Mouse (Mus musculus): ENCODE measurements around the gene Sirt1. TPM values are rescaled to one million over a fixed set of nuclear protein-coding genes. Genes with fewer than 3 reads are reported as not detected.
"Not testable (repeated sequence)": the region's sequence is repeated elsewhere in the genome, so short reads cannot be mapped to it uniquely, and the experiment has no call there.

The Sirt1 gene
- polyA plus RNA-seq, 1 experiment from 2014 or later, result 7.9 TPM

GRCm38 (mm10) chr10:63378948-63379680 lies 2.4 kb downstream of the Sirt1 start:
- no peak overlapping the region for H3K27ac ChIP-seq (ENCODE audit: low read depth, low read length)
- H3K9ac ChIP-seq (ENCODE audit: low read depth, low read length), result no peak overlapping the region
- H3K4me1 ChIP-seq (replicated peaks; ENCODE audit: control insufficient read depth, insufficient read depth, low read length), result peaks cover 6% of the 10 kb centered on the region; the same call in 1 of the 2 replicates
- ATAC-seq (replicated peaks; ENCODE audit: low FRiP score) (no peak), DNase-seq (ENCODE audit: low spot score) (no peak)
- H3K4me2 ChIP-seq, result no peak overlapping the region
- H3K9me3 ChIP-seq (ENCODE audit: control insufficient read depth, low read length), result no peaks in the 10 kb centered on the region
- no peak overlapping the region for H3K4me3 ChIP-seq (ENCODE audit: low read depth, low read length)
- H3K36me3 ChIP-seq (ENCODE audit: control insufficient read depth, insufficient read depth, low read length), result no peaks in the 10 kb centered on the region
- no peaks in the 10 kb centered on the region; the same call in 1 of the 2 replicates for H3K27me3 ChIP-seq (replicated peaks; ENCODE audit: control insufficient read depth, insufficient read depth, low read length)
- WGBS, result 69% methylated on average over 6 of the region's 6 CpGs

GRCm38 (mm10) chr10:63377468-63377867 lies 4.0 kb downstream of the Sirt1 start:
- WGBS, result 19% methylated on average over 9 of the region's 9 CpGs
- ATAC-seq (replicated peaks; ENCODE audit: low FRiP score) (0 out of 2 replicates have a peak, but pooled peaks have one; percentile 30), DNase-seq (ENCODE audit: low spot score) (no peak)
- no peaks in the 10 kb centered on the region for H3K9me3 ChIP-seq (ENCODE audit: control insufficient read depth, low read length)
- no peak overlapping the region for H3K4me3 ChIP-seq (ENCODE audit: low read depth, low read length)
- H3K36me3 ChIP-seq (ENCODE audit: control insufficient read depth, insufficient read depth, low read length), result no peaks in the 10 kb centered on the region
- no peak overlapping the region for H3K4me2 ChIP-seq
- H3K27ac ChIP-seq (ENCODE audit: low read depth, low read length), result no peak overlapping the region
- H3K9ac ChIP-seq (ENCODE audit: low read depth, low read length), result no peak overlapping the region
- peaks cover 6% of the 10 kb centered on the region; the same call in 1 of the 2 replicates for H3K4me1 ChIP-seq (replicated peaks; ENCODE audit: control insufficient read depth, insufficient read depth, low read length)
- no peaks in the 10 kb centered on the region; the same call in 1 of the 2 replicates for H3K27me3 ChIP-seq (replicated peaks; ENCODE audit: control insufficient read depth, insufficient read depth, low read length)

GRCm38 (mm10) chr10:63376303-63376702 lies 5.2 kb downstream of the Sirt1 start:
- DNase-seq (ENCODE audit: low spot score) (no peak), ATAC-seq (replicated peaks; ENCODE audit: low FRiP score) (no peak)
- WGBS, result 82% methylated on average over 5 of the region's 5 CpGs

GRCm38 (mm10) chr10:63368041-63368440 lies 13.5 kb downstream of the Sirt1 start:
- no peak overlapping the region for H3K4me3 ChIP-seq (ENCODE audit: low read depth, low read length)
- WGBS, result 78% methylated on average over 3 of the region's 3 CpGs
- DNase-seq (ENCODE audit: low spot score), result no peak

More at GRCm38 (mm10) chr10:63376303-63376702, 5.2 kb downstream of the Sirt1 start:
- Histone ChIP-seq H3K4me2 (no peak overlapping the region), H3K27ac (ENCODE audit: low read depth, low read length) (no peak overlapping the region), H3K36me3 (ENCODE audit: control insufficient read depth, insufficient read depth, low read length) (no peaks in the 10 kb centered on the region), H3K4me3 (ENCODE audit: low read depth, low read length) (no peak overlapping the region), H3K27me3 (replicated peaks; ENCODE audit: control insufficient read depth, insufficient read depth, low read length) (no peaks in the 10 kb centered on the region; the same call in 1 of the 2 replicates), H3K9me3 (ENCODE audit: control insufficient read depth, low read length) (no peaks in the 10 kb centered on the region), H3K4me1 (replicated peaks; ENCODE audit: control insufficient read depth, insufficient read depth, low read length) (no peaks in the 10 kb centered on the region), H3K9ac (ENCODE audit: low read depth, low read length) (no peak overlapping the region)

GRCm38 (mm10) chr10:63367386-63367785 lies 14.1 kb downstream of the Sirt1 start:
- 82% methylated on average over 6 of the region's 6 CpGs for WGBS
- no peaks in the 10 kb centered on the region for H3K4me1 ChIP-seq (replicated peaks; ENCODE audit: control insufficient read depth, insufficient read depth, low read length)
- DNase-seq (ENCODE audit: low spot score) (no peak), ATAC-seq (replicated peaks; ENCODE audit: low FRiP score) (no peak)
- no peaks in the 10 kb centered on the region for H3K36me3 ChIP-seq (ENCODE audit: control insufficient read depth, insufficient read depth, low read length)
- H3K27ac ChIP-seq (ENCODE audit: low read depth, low read length), result no peak overlapping the region
- H3K9ac ChIP-seq (ENCODE audit: low read depth, low read length), result no peak overlapping the region
- no peak overlapping the region for H3K4me2 ChIP-seq
- no peaks in the 10 kb centered on the region for H3K9me3 ChIP-seq (ENCODE audit: control insufficient read depth, low read length)
- H3K4me3 ChIP-seq (ENCODE audit: low read depth, low read length), result no peak overlapping the region
- H3K27me3 ChIP-seq (replicated peaks; ENCODE audit: control insufficient read depth, insufficient read depth, low read length), result no peaks in the 10 kb centered on the region

More at GRCm38 (mm10) chr10:63368041-63368440, 13.5 kb downstream of the Sirt1 start:
- Histone ChIP-seq H3K4me1 (replicated peaks; ENCODE audit: control insufficient read depth, insufficient read depth, low read length) (no peaks in the 10 kb centered on the region), H3K9me3 (ENCODE audit: control insufficient read depth, low read length) (no peaks in the 10 kb centered on the region), H3K27ac (ENCODE audit: low read depth, low read length) (no peak overlapping the region), H3K36me3 (ENCODE audit: control insufficient read depth, insufficient read depth, low read length) (no peaks in the 10 kb centered on the region), H3K9ac (ENCODE audit: low read depth, low read length) (no peak overlapping the region), H3K27me3 (replicated peaks; ENCODE audit: control insufficient read depth, insufficient read depth, low read length) (no peaks in the 10 kb centered on the region), H3K4me2 (no peak overlapping the region)
- ATAC-seq (replicated peaks; ENCODE audit: low FRiP score), result no peak

- no peak for ATAC-seq (replicated peaks; ENCODE audit: low FRiP score)
- no peak for DNase-seq (ENCODE audit: low spot score)
- no peaks in the 10 kb centered on the region for H3K27me3 ChIP-seq (replicated peaks; ENCODE audit: control insufficient read depth, insufficient read depth, low read length)
Measured at GRCm38 (mm10) chr10:63365918-63366455, 15.5 kb downstream of the Sirt1 start.

GRCm38 (mm10) chr10:63360502-63360901 lies 21.0 kb downstream of the Sirt1 start:
- H3K36me3 ChIP-seq (ENCODE audit: control insufficient read depth, insufficient read depth, low read length), result no peaks in the 10 kb centered on the region
- ATAC-seq (replicated peaks; ENCODE audit: low FRiP score) (no peak), DNase-seq (ENCODE audit: low spot score) (no peak)
- no peaks in the 10 kb centered on the region for H3K9me3 ChIP-seq (ENCODE audit: control insufficient read depth, low read length)
- no peaks in the 10 kb centered on the region for H3K4me1 ChIP-seq (replicated peaks; ENCODE audit: control insufficient read depth, insufficient read depth, low read length)
- H3K27me3 ChIP-seq (replicated peaks; ENCODE audit: control insufficient read depth, insufficient read depth, low read length), result no peaks in the 10 kb centered on the region
- WGBS, result 44% methylated on average over 1 of the region's 1 CpGs
- no peak overlapping the region for H3K4me3 ChIP-seq (ENCODE audit: low read depth, low read length)
- H3K9ac ChIP-seq (ENCODE audit: low read depth, low read length), result no peak overlapping the region
- H3K4me2 ChIP-seq, result no peak overlapping the region
- H3K27ac ChIP-seq (ENCODE audit: low read depth, low read length), result no peak overlapping the region

More at GRCm38 (mm10) chr10:63365918-63366455, 15.5 kb downstream of the Sirt1 start:
- Histone ChIP-seq H3K9ac (ENCODE audit: low read depth, low read length) (no peak overlapping the region), H3K4me3 (ENCODE audit: low read depth, low read length) (no peak overlapping the region), H3K4me2 (no peak overlapping the region), H3K36me3 (ENCODE audit: control insufficient read depth, insufficient read depth, low read length) (no peaks in the 10 kb centered on the region), H3K27ac (ENCODE audit: low read depth, low read length) (no peak overlapping the region), H3K4me1 (replicated peaks; ENCODE audit: control insufficient read depth, insufficient read depth, low read length) (no peaks in the 10 kb centered on the region), H3K9me3 (ENCODE audit: control insufficient read depth, low read length) (no peaks in the 10 kb centered on the region)
- WGBS, result 55% methylated on average over 7 of the region's 7 CpGs

GRCm38 (mm10) chr10:63352111-63352510 lies 29.4 kb downstream of the Sirt1 start:
- H3K9me3 ChIP-seq (ENCODE audit: control insufficient read depth, low read length), result no peaks in the 10 kb centered on the region; the same call in 1 of the 2 replicates
- H3K27ac ChIP-seq (ENCODE audit: low read depth, low read length), result no peak overlapping the region
- no peak overlapping the region for H3K4me3 ChIP-seq (ENCODE audit: low read depth, low read length)
- no peak overlapping the region for H3K4me2 ChIP-seq
- DNase-seq (ENCODE audit: low spot score) (no peak), ATAC-seq (replicated peaks; ENCODE audit: low FRiP score) (no peak)
- no peak overlapping the region for H3K9ac ChIP-seq (ENCODE audit: low read depth, low read length)
- H3K4me1 ChIP-seq (replicated peaks; ENCODE audit: control insufficient read depth, insufficient read depth, low read length), result no peaks in the 10 kb centered on the region
- H3K27me3 ChIP-seq (replicated peaks; ENCODE audit: control insufficient read depth, insufficient read depth, low read length), result no peaks in the 10 kb centered on the region
- 79% methylated on average over 5 of the region's 5 CpGs for WGBS
- H3K36me3 ChIP-seq (ENCODE audit: control insufficient read depth, insufficient read depth, low read length), result no peaks in the 10 kb centered on the region

- not testable (repeated sequence) for H3K27ac ChIP-seq (ENCODE audit: low read depth, low read length); H3K9ac ChIP-seq (ENCODE audit: low read depth, low read length); H3K27me3 ChIP-seq (replicated peaks; ENCODE audit: control insufficient read depth, insufficient read depth, low read length); H3K9me3 ChIP-seq (ENCODE audit: control insufficient read depth, low read length); ATAC-seq (replicated peaks; ENCODE audit: low FRiP score); H3K4me2 ChIP-seq; DNase-seq (ENCODE audit: low spot score); H3K4me1 ChIP-seq (replicated peaks; ENCODE audit: control insufficient read depth, insufficient read depth, low read length); H3K4me3 ChIP-seq (ENCODE audit: low read depth, low read length); H3K36me3 ChIP-seq (ENCODE audit: control insufficient read depth, insufficient read depth, low read length)
- WGBS, result 84% methylated on average over 7 of the region's 7 CpGs
Measured at GRCm38 (mm10) chr10:63351099-63351498, 30.4 kb downstream of the Sirt1 start.
